Mouse (Mus musculus) gastrocnemius, adult 2 months (tissue): ENCODE results near the gene Cpne8. TPM values are rescaled to one million over a fixed set of nuclear protein-coding genes. Genes with fewer than 3 reads are reported as not detected.
A peak's percentile ranks its signal among the peaks of the same experiment; 100 is the strongest.

Source experiments
- DNase-seq: peaks from one replicate; pipeline ENCODE4 v3.0.0; 2022
- H3K27ac ChIP-seq: fragments of 200-600 bp; 2 replicates; pipeline ENCODE4 v1.8.1; 2022; ENCODE audit warnings: mild to moderate bottlenecking
- H3K4me3 ChIP-seq: fragments of 200-600 bp; 2 replicates; pipeline ENCODE4 v1.8.1; 2022; ENCODE audit warnings: mild to moderate bottlenecking, moderate library complexity
- CTCF ChIP-seq: fragments of 200-600 bp; IDR thresholded peaks from 2 replicates; pipeline ENCODE4 v1.8.1; 2022; ENCODE audit warnings: antibody characterized with exemption, mild to moderate bottlenecking, moderate library complexity
- intact Hi-C: fragments of 180-260 bp; cut with DNase I; formaldehyde crosslinking; loops from one replicate; pipeline ENCODE4 v1.15.1; 2025
- total RNA-seq, 2 experiments: library from RNA; stranded (reverse); gene quantifications; 2 replicates each; pipeline ENCODE4 v1.2.3; 2021

Cpne8 gene
- total RNA-seq, 2 experiments from 2014 or later = 2.5 to 3.4 TPM

DNA sequence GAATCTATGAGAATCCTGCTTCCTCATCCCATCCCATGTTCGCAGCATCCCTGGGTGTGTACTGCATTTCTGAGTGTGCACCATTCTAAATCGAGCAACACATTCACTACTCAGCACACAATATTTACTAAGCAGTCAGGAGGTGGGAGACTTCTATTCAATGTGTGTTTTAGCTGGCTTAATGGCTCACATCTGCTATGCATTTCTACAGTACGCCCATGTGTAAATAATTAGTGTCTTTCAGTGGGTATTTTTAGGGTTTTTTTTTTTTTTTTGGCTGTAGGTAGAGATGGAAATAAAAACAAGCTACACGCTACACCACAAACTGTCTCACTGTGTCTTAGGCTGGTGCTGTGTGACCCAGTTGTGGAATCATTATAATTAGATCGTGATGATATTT lies 75.6 kb downstream of the Cpne8 start:
- intact Hi-C loops = no loop called here
- Histone ChIP-seq H3K4me3 (no peak overlapping the region), H3K27ac (no peak overlapping the region)
- TF ChIP-seq CTCF = no peak
- no peak for DNase-seq

DNA sequence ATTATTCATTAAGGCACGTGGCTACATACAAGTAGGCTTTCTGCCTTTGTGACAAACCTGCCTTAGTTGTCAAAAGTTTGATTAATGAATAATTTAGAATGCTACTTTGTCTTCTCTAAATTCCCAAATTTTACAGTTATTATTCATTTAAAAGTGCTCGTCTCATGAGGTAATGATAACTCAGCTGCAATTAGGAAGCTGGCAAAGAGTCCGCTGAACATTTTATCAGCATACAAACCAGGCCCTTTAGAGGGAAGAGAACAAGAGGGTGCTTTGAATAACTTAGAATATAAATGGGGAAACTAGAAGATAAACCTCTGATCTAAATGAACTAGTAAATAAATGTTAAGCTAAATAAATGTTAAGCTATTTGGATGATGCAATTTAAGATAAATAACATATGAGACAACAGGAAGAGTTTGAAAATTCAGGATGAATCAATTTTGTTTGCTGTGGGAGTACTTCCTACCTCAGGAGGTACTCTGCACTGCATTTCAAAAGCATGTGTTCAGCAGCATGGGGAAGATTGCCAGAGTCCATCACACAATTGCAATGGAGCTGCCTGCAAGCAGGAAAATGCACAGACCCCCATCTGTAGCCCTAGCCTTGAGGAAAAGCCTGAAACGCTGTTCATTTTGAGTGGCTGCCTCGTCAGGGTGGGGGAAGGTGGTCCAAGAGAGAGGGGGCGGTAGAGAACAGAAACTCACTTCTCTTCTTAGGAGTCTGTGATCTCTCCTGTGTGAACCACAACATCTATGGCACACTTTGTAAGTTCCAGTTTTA lies 81.3 kb downstream of the Cpne8 start:
- TF ChIP-seq CTCF = no peak
- Histone ChIP-seq H3K27ac (no peak overlapping the region), H3K4me3 (no peak overlapping the region)
- intact Hi-C loops = no loop called here
- DNase-seq = no peak

DNA sequence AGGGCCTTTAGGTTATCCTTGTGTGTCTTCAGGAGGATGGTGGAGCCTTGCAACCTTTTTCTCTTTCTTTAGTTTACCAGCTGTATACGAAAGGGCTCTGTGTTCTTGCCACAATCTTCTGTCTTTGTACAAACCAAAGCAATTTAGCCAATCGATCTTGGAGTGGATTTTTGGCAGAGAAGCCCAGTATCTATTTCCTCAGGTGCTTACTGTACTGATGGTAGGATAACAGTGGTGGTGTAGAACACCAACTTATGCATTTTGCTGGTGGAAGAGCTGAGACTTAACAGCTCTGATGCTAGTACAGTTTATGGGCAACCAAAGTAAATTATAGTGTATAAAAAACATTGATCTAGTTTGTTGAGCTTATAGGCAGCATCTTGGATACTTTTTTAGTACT lies 83.6 kb downstream of the Cpne8 start:
- DNase-seq = no peak
- no peak for TF ChIP-seq CTCF
- H3K27ac ChIP-seq = no peak overlapping the region
- H3K4me3 ChIP-seq = no peak overlapping the region
- intact Hi-C loops = no loop called here

DNA sequence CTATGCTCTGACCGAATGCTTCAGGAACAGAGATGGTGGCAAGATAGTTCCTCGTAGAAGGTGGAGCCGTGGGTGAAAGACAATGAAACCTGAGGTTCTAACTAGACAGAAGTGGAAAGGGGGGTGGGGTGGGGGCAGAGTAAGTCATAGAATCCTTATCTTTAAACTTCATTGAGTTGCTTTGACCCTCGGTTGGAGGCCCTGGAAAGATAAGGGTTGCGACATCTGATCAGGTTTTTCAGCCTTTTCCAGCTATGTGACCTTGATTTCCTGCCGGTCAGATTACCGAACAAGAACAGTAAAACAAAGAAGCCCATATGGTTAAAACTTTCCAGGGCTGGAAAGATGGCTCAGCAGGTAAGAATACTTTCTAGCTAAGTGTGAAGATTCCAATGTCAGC lies 89.6 kb downstream of the Cpne8 start:
- Histone ChIP-seq H3K4me3 (no peak overlapping the region), H3K27ac (no peak overlapping the region)
- no peak for TF ChIP-seq CTCF
- DNase-seq = no peak
- intact Hi-C loops = no loop called here

DNA sequence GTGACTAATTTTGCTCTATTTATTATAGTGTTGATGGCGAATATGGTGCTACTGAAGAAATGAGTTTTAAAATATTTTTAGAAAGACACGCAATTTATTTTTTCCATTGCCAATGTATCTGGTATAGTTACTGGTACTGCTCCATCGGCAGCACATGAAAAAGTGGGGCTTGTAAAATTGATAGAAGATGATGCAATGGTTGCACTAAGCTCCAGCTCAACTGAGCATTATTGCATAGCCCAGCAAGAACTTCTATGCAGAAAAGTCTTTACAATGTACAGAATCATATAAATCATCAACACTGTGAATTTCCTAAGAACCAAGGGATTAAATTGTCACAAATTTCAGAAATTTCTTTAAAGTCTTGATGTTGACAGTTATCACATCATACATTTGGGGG lies 101.8 kb downstream of the Cpne8 start:
- intact Hi-C loops = no loop called here
- TF ChIP-seq CTCF = no peak

DNA sequence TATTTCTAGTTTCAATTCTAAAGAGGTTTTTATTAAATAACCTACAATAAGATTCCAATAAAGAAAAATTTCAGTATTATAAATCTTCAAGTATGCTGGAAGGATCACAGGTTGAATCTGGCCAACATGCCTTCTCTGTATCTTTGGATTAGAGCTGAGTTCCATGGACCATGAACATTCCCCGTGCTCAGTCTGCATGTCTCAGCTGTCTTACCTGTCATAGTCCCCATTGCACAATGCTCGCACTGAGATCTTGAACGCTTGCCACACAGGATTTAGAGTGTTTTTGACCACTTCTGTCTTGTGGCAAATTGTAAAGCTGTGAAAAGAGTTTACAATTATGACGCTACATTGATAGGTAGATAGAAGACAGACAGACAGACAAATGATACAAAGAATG lies 110.0 kb downstream of the Cpne8 start:
- intact Hi-C loops = no loop called here
- TF ChIP-seq CTCF = no peak

More for the DNA sequence above, 101.8 kb downstream of the Cpne8 start:
- Histone ChIP-seq H3K27ac (no peak overlapping the region), H3K4me3 (no peak overlapping the region)
- DNase-seq = no peak

DNA sequence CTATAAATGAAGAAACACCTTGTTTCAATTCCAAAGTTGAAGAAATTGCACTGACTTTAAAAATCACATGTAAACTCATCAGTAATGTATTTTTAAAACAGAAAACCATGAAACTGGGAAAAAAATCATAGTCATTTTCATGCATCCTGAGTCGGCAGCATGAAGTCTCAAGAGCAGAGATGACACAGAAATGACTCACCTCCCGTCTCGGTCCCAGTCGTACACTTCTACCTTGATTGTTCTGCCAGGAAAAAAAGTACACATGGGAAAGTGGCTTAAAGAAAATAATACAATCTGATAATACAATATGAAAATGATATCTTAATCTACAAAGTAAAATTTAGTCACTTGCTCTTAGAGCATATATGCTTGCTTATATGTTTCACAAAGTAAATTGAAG lies 111.2 kb downstream of the Cpne8 start:
- no peak overlapping the region for H3K4me3 ChIP-seq
- H3K27ac ChIP-seq = no peak overlapping the region
- intact Hi-C loops = no loop called here
- no peak for DNase-seq
- TF ChIP-seq CTCF = no peak

More for the DNA sequence above, 110.0 kb downstream of the Cpne8 start:
- DNase-seq = no peak
- Histone ChIP-seq H3K27ac (no peak overlapping the region), H3K4me3 (no peak overlapping the region)

DNA sequence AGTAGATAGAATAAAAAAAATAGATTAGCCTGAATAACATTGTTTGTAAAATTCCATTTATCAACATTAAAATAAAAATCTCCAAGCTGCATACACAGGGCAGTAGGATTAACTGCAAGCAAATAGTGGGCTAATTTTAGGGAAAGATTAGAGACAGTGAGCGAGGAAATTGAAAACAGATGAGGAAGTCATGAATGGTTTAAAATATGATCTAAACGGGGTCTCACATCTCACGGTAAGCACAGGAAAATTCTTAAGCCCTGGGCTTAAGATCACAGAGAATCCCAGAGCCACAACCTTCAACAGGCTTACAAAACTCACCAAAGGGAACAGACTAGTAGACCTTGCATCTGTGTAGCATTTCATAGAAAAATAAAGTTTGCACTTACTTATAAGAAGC lies 115.2 kb downstream of the Cpne8 start:
- TF ChIP-seq CTCF = no peak
- Histone ChIP-seq H3K27ac (no peak overlapping the region), H3K4me3 (no peak overlapping the region)
- intact Hi-C loops = no loop called here
- DNase-seq = no peak

DNA sequence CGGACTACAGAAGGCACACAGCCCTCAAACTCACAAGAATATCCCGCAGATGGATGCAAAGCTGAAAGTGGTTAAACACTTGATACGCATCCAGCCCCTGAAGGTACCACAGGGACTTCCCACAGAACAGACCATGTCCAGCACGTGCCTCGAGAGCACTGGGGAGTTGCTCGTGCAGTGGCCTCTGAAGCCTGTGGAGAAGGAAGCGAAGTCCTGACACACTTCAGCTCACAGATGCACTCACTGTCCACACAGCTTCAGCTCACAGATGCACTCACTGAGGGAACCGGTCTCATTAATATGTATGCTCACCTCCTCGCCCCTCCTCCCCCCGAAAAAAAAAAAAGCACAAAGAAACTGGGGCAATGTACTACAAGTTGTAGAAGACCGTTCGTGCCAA lies 117.6 kb downstream of the Cpne8 start:
- TF ChIP-seq CTCF = no peak
- Histone ChIP-seq H3K4me3 (no peak overlapping the region), H3K27ac (no peak overlapping the region)
- DNase-seq = no peak
- intact Hi-C loops = no loop called here

DNA sequence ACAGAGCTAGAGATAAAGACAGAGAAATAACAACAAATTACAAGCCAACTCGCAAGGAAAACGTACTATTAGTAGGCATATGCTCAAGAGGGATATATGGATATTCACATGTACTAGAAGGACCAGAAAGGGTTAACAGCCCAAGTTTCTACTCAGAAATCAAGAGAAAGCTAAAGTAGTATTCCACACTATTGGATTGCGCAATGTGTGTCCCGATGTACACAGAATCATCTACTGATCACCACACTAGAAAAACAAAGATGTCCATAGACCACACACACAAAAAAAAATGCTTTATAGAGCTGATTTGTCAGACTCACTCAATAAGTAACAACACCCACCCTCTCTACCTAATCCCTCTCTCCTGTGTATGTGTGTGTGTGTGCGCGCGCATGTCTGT lies 130.6 kb downstream of the Cpne8 start:
- no peak overlapping the region for H3K4me3 ChIP-seq
- no peak for DNase-seq
- no peak overlapping the region for H3K27ac ChIP-seq
- intact Hi-C loops = no loop called here
- TF ChIP-seq CTCF = no peak

DNA sequence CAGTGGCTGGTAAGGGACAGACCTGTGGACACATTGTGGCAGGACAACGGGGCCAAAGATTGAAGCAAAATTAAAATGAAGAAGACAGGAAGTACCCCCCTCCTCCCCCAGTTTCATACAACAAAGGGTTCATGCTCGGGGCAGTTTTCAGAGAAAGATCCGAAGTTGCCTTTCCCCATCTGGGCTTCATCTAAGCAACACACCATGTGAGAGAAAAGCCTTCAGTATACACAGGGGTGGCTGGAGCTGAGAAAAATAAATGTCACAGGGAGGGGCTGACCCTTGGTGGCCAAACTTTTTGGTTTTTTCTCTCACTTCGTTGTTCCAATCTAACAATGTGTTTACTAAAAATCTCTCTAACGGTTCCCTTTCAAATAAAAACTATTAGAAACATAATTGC lies 135.8 kb downstream of the Cpne8 start:
- Histone ChIP-seq H3K27ac (no peak overlapping the region), H3K4me3 (no peak overlapping the region)
- intact Hi-C loops = no loop called here
- TF ChIP-seq CTCF = no peak
- DNase-seq = no peak

DNA sequence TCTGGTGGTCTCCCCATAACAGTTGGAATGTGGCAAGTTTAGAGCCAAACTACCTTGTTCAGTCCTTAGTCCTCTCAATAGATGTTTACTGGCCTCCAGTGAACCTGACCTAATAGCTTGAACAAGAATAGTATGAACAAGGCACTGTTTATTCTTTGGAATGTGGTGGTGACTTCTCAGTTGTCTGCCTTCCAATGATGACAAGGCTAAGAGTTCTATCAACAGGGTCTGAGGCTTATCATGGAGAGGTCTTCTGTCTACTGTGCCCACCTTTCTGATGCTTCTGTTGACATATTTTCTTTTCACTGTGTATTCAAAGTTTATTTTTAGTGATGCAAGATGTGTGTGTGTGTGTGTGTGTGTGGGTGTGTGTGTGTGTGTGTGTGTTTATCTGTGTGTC lies 137.1 kb downstream of the Cpne8 start:
- Histone ChIP-seq H3K4me3 (no peak overlapping the region), H3K27ac (no peak overlapping the region)
- no peak for DNase-seq
- intact Hi-C loops = no loop called here
- no peak for TF ChIP-seq CTCF

DNA sequence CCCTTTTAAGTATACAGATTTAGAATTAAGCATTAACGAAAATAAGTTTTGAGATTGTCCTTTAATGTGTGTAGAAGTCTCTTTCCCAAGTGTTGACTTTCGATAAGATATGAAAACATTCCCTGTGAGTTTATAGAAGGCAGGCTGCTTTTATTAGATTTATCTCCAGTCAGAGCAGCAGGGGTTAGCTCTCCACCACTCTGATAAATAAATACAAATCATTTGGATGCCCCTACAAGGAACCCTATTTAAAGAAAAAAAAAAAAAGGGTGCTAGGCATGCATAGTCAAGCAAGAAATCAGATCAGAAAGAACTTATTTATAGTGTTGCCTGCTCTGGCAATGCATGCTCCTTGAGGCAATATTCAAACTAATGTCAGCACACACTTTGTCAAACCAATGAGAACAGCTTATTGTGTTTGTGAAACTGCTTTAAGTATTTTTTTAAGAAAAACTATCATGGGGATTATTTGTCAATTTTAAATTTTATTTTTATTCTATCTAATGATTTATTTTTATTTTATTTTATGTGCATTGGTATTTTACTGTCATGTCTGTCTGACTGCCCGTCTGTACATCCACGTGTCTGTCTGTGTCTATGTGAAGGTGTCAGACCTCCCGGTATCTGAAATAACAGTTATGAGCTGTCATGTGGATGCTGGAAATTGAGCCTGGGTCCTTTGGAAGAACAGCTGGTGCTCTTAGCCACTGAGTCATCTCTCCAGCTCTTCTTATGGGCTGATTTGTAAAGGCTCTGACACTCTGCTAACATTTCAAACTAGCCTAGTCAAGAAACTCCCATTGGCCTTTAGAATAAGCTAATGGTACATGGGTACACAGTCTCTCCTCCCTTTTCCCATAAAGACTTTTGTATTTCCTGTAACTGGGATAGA lies 142.7 kb downstream of the Cpne8 start:
- no peak for DNase-seq
- intact Hi-C loops = no loop called here
- TF ChIP-seq CTCF = no peak
- no peak overlapping the region for H3K27ac ChIP-seq
- H3K4me3 ChIP-seq = no peak overlapping the region

DNA sequence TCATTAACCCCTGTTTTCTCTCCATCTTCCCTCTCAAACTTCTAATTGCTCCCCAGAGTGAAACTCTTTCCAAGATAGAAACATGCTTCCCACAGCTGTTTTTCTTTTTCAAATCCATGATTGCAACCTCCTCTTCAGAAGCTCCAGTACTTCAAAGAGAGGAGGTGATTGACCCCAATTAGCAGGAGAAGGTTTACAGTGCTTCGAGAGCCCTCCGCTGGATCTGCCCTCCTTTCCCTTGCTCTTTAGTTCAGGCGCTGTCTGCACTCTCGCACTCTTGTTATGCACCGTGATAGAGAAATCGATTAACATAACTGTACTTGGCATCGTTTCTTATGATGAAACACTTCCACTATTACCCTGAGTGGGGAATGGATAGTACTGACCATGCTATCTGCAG lies 143.5 kb downstream of the Cpne8 start:
- no peak for DNase-seq
- intact Hi-C loops = no loop called here
- Histone ChIP-seq H3K4me3 (peak overlapping the region; percentile 17; the same call in 1 of the 2 replicates), H3K27ac (no peak overlapping the region)
- TF ChIP-seq CTCF = no peak
